Mouse (Mus musculus) intestine, embryonic 15.5 days (tissue): ENCODE data around the gene Uqcc1. TPM values are rescaled to one million over a fixed set of nuclear protein-coding genes. Genes with fewer than 3 reads are reported as not detected.

ENCODE experiments used
- ATAC-seq: fragments of 200-750 bp; cut with Nextera tagmentation; 2 replicates; pipeline ENCODE4 v1.8.0; 2017; ENCODE audit warnings: moderate TSS enrichment, moderate library complexity
- H3K27ac ChIP-seq: fragments of 300-500 bp; sonication (generic); 2 replicates; pipeline ENCODE4 v1.5.1; 2015; ENCODE audit warnings: mild to moderate bottlenecking, inconsistent platforms
- H3K27me3 ChIP-seq: fragments of 300-500 bp; sonication (generic); replicated peaks from 2 replicates; pipeline ENCODE4 v1.6.1; 2015; ENCODE audit warnings: inconsistent platforms
- H3K36me3 ChIP-seq: fragments of 300-500 bp; sonication (generic); 2 replicates; pipeline ENCODE4 v1.6.1; 2015; ENCODE audit warnings: inconsistent platforms
- H3K4me1 ChIP-seq: fragments of 300-500 bp; sonication (generic); replicated peaks from 2 replicates; pipeline ENCODE4 v1.6.1; 2015; ENCODE audit warnings: inconsistent platforms
- H3K4me2 ChIP-seq: fragments of 300-500 bp; sonication (generic); replicated peaks from 2 replicates; pipeline ENCODE4 v1.6.1; 2015; ENCODE audit warnings: mild to moderate bottlenecking, inconsistent platforms
- H3K4me3 ChIP-seq: fragments of 300-500 bp; sonication (generic); replicated peaks from 2 replicates; pipeline ENCODE4 v1.5.1; 2015; ENCODE audit warnings: inconsistent platforms
- H3K9ac ChIP-seq: fragments of 300-500 bp; sonication (generic); 2 replicates; pipeline ENCODE4 v1.6.1; 2015; ENCODE audit warnings: inconsistent platforms
- H3K9me3 ChIP-seq: fragments of 300-500 bp; sonication (generic); 2 replicates; pipeline ENCODE4 v1.6.1; 2016; ENCODE audit warnings: inconsistent platforms
- WGBS: fragments of 180-500 bp; shearing (Covaris S2); methylation state at CpG from one replicate; pipeline ENCODE4 v1.1.7; 2015; 5-methylcytosine and 5-hydroxymethylcytosine counted together
- polyA plus RNA-seq: library from polyadenylated mRNA; unstranded; fragments of >200 nt; fragmentation: Nextera tagmentation; extraction: Ambion mirVana; gene quantifications from 2 replicates; pipeline ENCODE4 v1.2.1, GENCODE M21; 2015

Uqcc1 gene
- polyA plus RNA-seq = 83.7 and 88.7 TPM in 2 replicates

DNA sequence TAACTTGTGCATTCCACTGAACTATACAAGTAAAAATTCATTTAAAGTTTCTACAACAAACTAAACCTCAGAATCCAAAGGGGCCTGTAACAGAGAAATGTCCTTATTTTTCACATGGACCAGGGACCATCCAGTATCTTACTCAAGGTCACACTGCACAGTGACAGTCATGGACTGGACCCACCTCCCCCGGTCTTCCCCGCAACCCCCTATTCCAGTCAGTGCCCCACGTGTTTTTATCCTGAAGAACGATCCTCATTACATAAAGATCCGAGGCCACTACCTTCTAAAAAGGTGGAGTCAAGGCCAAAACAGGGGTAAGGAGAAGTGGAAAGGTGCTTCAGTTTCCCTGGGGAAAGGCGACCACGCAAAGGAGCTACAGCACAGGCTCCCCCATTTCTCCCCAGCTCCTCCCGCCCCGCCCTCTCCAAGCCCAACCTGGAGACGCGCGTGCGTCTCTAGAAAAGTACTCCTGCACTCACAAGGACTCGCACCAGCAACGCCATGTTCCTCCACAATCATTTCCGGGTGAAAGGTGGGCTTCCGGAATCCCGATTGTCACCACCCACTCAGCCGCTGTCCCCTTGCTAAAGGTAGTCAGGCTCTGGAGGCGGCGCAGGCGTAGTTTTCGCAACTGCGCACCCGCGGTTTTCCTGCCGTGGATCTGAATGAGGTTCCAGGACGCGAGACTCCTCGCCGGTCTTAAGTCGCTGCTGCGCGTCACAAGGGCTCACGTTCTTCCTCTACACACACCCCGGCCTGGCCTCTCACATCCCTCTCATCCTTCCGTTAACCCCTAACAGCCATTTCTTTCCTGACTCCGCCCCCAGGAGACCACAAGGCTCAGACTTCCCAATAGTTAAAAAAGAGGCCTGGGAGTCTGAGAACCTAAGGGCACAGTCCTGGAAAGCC is at the start of gene Uqcc1:
Gene Uqcc1, minus strand, starts transcription at position 780 of the 912 bp plus-strand sequence.
- H3K9me3 ChIP-seq = no peaks in the 10 kb centered on the region
- peaks cover 6% of the 10 kb centered on the region for H3K4me1 ChIP-seq
- peak; percentile 98 for ATAC-seq
- peak within 1 kb of the TSS; percentile 54 for H3K9ac ChIP-seq
- no peaks in the 10 kb centered on the region for H3K27me3 ChIP-seq
- peak within 1 kb of the TSS; percentile 91 for H3K27ac ChIP-seq
- no peaks in the 10 kb centered on the region for H3K36me3 ChIP-seq
- H3K4me2 ChIP-seq = peak within 1 kb of the TSS; percentile 71
- peak within 1 kb of the TSS; percentile 62 for H3K4me3 ChIP-seq
- WGBS = under 1% methylated on average over 38 of the region's 38 CpGs

DNA sequence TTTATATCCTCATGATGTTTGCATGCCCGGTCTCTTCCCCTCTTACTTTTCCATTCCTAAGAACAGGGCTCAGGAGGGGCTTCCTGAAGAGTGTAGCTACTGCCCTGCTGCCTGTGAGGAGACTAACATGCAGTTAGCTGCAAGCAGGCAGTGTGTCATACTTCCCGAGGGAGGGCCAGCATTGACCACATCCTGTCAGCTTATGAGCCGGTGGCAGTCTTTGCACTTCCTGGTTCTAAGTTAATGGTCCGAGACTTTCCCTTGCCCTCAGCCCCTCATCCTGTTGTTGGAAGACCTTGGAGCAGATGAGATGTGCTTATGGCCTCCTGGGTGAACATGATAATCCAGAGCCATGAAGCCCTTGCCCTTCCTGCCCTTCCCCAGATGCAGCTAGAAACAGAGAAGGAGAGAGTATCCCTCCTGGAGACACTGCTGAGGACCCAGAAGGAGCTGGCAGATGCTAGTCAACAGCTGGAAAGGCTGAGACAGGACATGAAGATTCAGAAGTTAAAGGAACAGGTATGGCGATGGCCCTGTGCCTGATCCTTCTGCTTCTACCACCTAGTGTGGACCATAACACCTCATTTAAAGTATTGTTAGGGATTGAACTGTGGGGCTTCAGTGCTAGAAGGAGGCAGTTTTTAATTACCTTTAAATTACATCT is 49.4 kb upstream of the Uqcc1 start:
- Histone ChIP-seq H3K4me2 (no peak overlapping the region), H3K9me3 (no peaks in the 10 kb centered on the region), H3K27ac (no peak overlapping the region), H3K4me1 (no peaks in the 10 kb centered on the region), H3K36me3 (peaks cover 51% of the 10 kb centered on the region), H3K9ac (no peak overlapping the region), H3K27me3 (no peaks in the 10 kb centered on the region), H3K4me3 (no peak overlapping the region)
- no peak for ATAC-seq
- 79% methylated on average over 5 of the region's 5 CpGs for WGBS

DNA sequence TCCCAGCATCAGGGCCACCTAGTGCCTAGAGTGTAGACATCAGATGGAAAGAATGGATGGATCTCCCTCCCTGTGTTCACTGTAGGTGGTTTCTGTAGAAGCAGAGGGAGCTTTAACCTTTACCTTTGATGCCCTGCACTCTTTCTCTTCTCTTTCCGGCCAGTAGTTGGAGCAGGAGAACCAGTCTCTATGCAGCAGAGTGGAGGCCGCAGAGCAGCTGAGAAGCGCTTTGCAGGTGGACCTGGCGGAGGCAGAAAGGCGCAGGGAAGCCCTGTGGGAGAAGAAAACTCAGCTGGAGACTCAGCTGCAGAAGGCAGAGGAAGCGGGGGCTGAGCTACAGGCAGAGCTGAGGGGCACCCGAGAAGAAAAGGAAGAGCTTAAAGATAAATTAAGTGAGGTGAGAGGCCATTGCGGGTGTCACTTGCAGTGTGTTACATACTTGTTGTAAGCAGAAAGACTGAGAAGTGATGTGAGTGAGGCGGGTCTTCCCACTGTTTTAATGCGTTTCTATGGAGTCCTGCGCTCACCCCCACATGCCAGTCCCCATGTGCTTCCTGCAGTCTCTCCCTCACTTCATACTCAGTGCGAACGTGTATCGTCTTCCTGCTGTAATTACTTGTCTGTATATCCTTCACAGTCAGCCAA is 44.1 kb upstream of the Uqcc1 start:
- H3K27me3 ChIP-seq = no peaks in the 10 kb centered on the region
- no peaks in the 10 kb centered on the region for H3K9me3 ChIP-seq
- H3K4me3 ChIP-seq = no peak overlapping the region
- H3K36me3 ChIP-seq = peaks cover 54% of the 10 kb centered on the region
- no peak overlapping the region for H3K9ac ChIP-seq
- no peak overlapping the region for H3K27ac ChIP-seq
- no peaks in the 10 kb centered on the region for H3K4me1 ChIP-seq
- H3K4me2 ChIP-seq = no peak overlapping the region
- 83% methylated on average over 14 of the region's 14 CpGs for WGBS
- no peak for ATAC-seq

DNA sequence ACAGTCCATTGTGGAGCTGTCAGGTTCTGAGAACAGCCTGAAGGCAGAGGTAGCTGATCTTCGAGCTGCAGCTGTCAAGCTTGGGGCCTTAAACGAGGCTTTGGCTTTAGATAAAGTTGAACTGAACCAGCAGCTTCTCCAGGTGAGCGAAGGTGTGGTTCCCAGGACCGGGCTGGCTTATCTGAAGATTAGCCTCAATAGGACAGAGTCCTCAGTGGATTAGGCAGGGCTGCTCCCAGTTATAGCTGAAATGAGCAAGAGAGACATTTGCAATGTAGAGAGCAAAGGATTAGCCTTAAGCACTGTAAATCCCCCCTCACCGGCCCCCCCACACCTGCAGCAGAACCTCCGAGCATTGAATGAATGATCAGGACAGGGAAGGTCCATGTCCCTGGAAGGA is 43.2 kb upstream of the Uqcc1 start:
- WGBS = 67% methylated on average over 6 of the region's 6 CpGs
- H3K4me1 ChIP-seq = no peaks in the 10 kb centered on the region
- ATAC-seq = peak; percentile 84

DNA sequence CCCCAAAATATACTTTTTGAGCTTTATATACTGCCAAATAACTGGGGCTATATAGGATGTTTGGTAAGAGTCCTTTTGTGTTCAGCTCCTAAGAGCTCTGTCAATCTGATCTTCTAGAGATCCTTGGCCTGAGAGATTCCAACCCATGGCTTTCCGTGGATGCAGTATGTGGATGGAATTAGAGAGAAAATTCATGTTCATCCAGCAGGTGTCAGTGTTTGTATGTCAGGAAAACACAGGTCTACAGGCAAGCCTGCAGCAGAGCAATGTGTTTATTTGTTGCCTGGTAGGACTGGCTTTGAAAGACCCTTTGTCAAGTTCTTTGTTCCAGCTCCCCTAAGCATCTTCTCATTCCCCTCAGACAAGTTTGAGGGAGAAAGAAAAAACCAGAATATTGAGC is 32.9 kb upstream of the Uqcc1 start:
- Histone ChIP-seq H3K36me3 (peaks cover 27% of the 10 kb centered on the region), H3K9ac (no peak overlapping the region), H3K4me3 (no peak overlapping the region), H3K27ac (no peak overlapping the region), H3K27me3 (no peaks in the 10 kb centered on the region), H3K9me3 (no peaks in the 10 kb centered on the region), H3K4me1 (no peaks in the 10 kb centered on the region), H3K4me2 (no peak overlapping the region)
- ATAC-seq = no peak
- WGBS = 36% methylated on average over 1 of the region's 1 CpGs

More for the DNA sequence above, 43.2 kb upstream of the Uqcc1 start:
- no peak overlapping the region for H3K27ac ChIP-seq
- H3K9ac ChIP-seq = no peak overlapping the region
- H3K27me3 ChIP-seq = no peaks in the 10 kb centered on the region
- peaks cover 56% of the 10 kb centered on the region for H3K36me3 ChIP-seq
- no peak overlapping the region for H3K4me2 ChIP-seq
- H3K4me3 ChIP-seq = no peak overlapping the region
- no peaks in the 10 kb centered on the region for H3K9me3 ChIP-seq

DNA sequence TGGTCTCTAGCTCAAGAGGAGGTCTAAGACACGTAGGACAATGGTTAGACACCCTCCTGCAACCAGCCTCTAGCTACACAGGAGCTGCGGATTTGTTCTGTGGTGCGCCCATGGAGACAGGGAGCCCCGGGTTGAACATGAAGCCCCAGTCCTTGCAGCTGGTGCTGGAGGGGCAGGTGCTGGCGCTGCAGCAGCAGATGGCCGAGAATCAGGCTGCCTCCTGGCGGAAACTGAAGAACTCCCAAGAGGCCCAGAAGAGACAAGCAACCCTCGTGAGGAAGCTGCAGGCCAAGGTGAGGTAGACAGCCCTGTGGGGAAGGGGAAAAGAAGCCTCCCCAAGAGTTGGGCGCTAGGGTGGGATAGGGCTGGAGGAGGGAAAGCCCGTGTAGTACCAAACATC is 31.8 kb upstream of the Uqcc1 start:
- Histone ChIP-seq H3K4me2 (no peak overlapping the region), H3K4me3 (no peak overlapping the region), H3K27ac (no peak overlapping the region), H3K9me3 (no peaks in the 10 kb centered on the region), H3K27me3 (no peaks in the 10 kb centered on the region), H3K36me3 (peaks cover 17% of the 10 kb centered on the region), H3K9ac (no peak overlapping the region), H3K4me1 (no peaks in the 10 kb centered on the region)
- 78% methylated on average over 10 of the region's 10 CpGs for whole genome bisulfite sequencing
- no peak for ATAC-seq

DNA sequence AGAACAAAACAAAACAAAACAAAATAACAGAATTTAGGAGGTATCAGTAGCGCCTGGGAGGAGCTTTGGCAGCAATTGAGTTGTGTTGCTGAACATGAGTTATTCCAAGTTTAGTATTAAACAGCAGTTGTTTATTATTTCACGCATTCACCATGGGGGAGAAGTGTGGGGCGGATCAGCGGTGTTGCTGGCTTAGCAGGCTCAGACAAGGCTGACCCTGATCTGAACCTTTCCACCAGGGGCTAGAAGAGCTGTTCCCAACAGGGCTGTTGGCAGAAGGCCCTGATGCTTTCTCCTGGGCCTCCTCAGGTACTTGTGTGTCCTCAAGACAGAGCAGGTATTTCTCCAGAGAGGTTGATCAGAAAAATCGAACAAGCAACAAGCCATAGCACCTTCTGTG is 29.9 kb upstream of the Uqcc1 start:
- no peak overlapping the region for H3K4me3 ChIP-seq
- H3K36me3 ChIP-seq = peaks cover 7% of the 10 kb centered on the region
- no peak overlapping the region for H3K9ac ChIP-seq
- 79% methylated on average over 5 of the region's 5 CpGs for WGBS
- H3K4me1 ChIP-seq = no peaks in the 10 kb centered on the region
- no peak overlapping the region for H3K4me2 ChIP-seq
- H3K27me3 ChIP-seq = no peaks in the 10 kb centered on the region
- ATAC-seq = no peak
- H3K9me3 ChIP-seq = no peaks in the 10 kb centered on the region
- no peak overlapping the region for H3K27ac ChIP-seq

DNA sequence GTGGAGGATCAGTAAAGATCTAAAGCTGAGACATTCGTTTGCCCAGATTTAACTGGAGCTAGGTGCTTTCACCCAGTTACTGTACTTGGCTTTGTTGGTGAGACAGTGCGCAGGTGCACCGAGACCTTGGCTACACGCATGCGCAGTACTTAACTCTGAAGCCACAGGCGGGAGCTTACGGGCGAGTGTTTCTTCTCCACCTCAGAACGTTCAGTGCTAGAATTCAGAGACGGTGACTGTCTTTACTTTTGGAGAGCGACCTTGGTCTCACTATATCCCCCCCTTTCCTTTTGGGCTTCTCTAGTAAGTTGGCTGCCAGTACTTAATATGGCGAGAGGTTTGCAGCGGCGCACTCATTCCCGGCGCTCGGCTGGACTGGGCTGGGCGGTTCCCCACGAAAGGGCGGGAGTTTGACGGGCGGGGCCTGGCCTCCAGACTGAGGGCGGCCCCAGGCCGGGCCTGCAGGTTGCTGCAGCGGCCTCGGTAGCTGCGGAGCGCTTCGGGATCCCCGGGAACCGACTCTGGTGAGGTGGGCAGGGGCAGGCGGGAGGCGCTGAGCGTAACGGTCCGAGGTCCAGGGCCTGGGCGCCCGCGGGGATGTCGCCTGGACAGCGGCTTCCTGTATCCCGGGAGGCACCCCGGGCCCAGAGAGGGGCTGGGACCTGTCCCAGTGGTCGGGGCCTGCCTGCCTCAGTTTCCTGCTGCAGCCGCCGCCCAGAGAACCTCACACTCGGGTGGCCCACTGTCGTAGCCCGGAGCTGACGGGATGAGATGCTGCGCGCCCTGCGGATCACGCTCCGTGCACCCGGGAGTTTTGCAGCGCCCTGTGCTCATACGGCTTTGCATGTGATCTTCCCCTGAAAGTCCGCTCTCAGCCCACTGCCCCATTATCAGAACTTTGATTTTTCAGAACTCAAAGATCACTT is 26.3 kb upstream of the Uqcc1 start, which contains the start of gene Cep250:
Gene Cep250, plus strand, starts transcription at position 325 of the 926 bp plus-strand sequence.
- 0% methylated on average over 59 of the region's 59 CpGs for WGBS
- ATAC-seq = peak; percentile 100
- no peaks in the 10 kb centered on the region for H3K4me1 ChIP-seq
- no peaks in the 10 kb centered on the region for H3K36me3 ChIP-seq
- peak within 1 kb of the TSS; percentile 89 for H3K27ac ChIP-seq
- no peaks in the 10 kb centered on the region for H3K27me3 ChIP-seq
- H3K4me3 ChIP-seq = peak within 1 kb of the TSS; percentile 97
- peak within 1 kb of the TSS; percentile 99 for H3K9ac ChIP-seq
- no peaks in the 10 kb centered on the region for H3K9me3 ChIP-seq
- H3K4me2 ChIP-seq = peak within 1 kb of the TSS; percentile 72

DNA sequence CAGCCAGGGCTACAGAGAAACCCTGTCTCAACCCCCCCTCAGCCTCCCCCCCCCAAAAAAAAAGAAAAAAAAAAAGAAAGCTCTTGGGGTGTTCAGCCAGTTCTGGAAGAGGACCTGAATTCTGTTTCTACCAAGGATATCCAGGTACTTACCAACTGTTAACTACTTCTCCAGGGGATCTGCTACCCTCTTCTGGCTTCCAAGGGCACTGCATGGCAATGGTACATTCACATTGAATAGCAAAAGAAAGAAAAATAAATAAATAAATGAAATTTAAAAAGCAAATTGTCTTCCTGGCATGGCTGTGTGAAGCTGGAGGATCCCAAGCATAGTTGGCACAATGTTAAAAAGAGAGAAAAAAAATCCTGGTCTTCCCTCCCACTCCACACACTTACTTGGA is 21.9 kb upstream of the Uqcc1 start:
- no peak for ATAC-seq

DNA sequence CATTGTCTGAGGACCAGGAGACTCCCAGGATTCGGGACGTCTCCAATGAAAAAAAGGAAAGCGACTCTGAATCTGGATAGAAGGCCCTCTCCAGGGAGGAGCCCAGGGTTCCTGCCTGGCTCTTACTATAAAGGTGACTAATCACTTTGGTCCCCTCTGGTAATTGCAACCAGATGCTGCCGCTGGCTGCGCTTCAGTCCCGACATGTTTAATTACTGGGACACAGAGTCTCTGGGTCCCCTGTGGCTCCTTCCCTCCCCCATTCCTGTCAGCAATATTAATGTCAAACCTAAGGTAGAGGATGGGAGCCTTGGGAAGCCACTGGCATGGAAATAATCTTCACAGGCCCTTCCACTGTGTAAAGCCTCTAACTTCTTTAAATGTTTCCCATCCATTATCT is 19.3 kb upstream of the Uqcc1 start:
- no peak overlapping the region for H3K9ac ChIP-seq
- WGBS = 29% methylated on average over 6 of the region's 6 CpGs

More for the DNA sequence above, 21.9 kb upstream of the Uqcc1 start:
- Histone ChIP-seq H3K4me1 (no peaks in the 10 kb centered on the region), H3K9ac (no peak overlapping the region), H3K4me3 (no peak overlapping the region), H3K4me2 (no peak overlapping the region), H3K27ac (no peak overlapping the region), H3K9me3 (no peaks in the 10 kb centered on the region), H3K36me3 (no peaks in the 10 kb centered on the region), H3K27me3 (no peaks in the 10 kb centered on the region)

DNA sequence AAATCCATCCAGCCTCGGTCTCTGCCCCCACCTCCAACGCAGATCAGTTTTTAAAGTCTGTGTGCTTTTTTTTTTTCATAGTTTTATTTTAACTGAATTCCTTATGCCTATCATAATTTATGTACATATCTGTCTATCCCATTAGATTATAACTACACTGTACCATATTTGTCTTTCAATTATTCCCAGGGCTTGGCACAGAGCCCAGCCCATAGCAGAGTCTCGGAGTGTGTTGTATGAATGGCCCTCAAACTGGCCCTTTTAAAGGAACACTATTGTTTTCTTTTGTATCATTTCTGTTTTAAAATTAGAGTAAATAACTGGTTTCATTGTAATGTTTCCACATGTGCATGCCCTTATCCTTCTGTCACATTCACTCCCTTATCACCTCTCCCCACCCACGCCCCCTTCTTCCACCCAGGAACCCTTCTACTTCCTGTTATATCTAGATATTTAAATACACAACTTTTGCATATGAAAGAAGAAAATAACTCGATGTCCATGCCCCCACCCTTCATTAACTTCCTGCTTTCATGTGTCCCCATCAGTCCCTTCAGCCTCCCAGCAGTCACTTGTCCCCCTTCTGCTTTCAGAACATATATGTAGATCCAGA is 17.4 kb upstream of the Uqcc1 start:
- Histone ChIP-seq H3K4me2 (no peak overlapping the region), H3K9me3 (no peaks in the 10 kb centered on the region), H3K9ac (no peak overlapping the region), H3K27ac (no peak overlapping the region), H3K4me1 (peaks cover 12% of the 10 kb centered on the region), H3K36me3 (no peaks in the 10 kb centered on the region), H3K4me3 (no peak overlapping the region), H3K27me3 (no peaks in the 10 kb centered on the region)
- ATAC-seq = no peak
- WGBS = 49% methylated on average over 5 of the region's 5 CpGs

More for the DNA sequence above, 19.3 kb upstream of the Uqcc1 start:
- H3K4me1 ChIP-seq = peaks cover 1% of the 10 kb centered on the region; the same call in 1 of the 2 replicates
- no peak overlapping the region for H3K27ac ChIP-seq
- H3K4me2 ChIP-seq = no peak overlapping the region
- H3K9me3 ChIP-seq = no peaks in the 10 kb centered on the region
- H3K36me3 ChIP-seq = no peaks in the 10 kb centered on the region
- no peaks in the 10 kb centered on the region for H3K27me3 ChIP-seq
- no peak overlapping the region for H3K4me3 ChIP-seq
- ATAC-seq = no peak
